Mouse (Mus musculus) neural tube, embryonic 13.5 days (tissue): Measurements from ENCODE around the gene Ccdc39. TPM values are rescaled to one million over a fixed set of nuclear protein-coding genes. Genes with fewer than 3 reads are reported as not detected.
A peak's percentile ranks its signal among the peaks of the same experiment; 100 is the strongest.

Source experiments
- ATAC-seq: fragments of 200-750 bp; cut with Nextera tagmentation; 2 replicates; pipeline ENCODE4 v1.8.0; 2017; ENCODE audit warnings: low read depth, mild to moderate bottlenecking, moderate TSS enrichment, moderate library complexity
- H3K27ac ChIP-seq: fragments of 300-500 bp; sonication (generic); replicated peaks from 2 replicates; pipeline ENCODE4 v1.5.1; 2015; ENCODE audit warnings: moderate library complexity, mild to moderate bottlenecking, inconsistent platforms
- H3K27me3 ChIP-seq: fragments of 300-500 bp; sonication (generic); 2 replicates; pipeline ENCODE4 v1.6.1; 2015; ENCODE audit warnings: mild to moderate bottlenecking, inconsistent platforms
- H3K36me3 ChIP-seq: fragments of 300-500 bp; sonication (generic); 2 replicates; pipeline ENCODE4 v1.6.1; 2015; ENCODE audit warnings: mild to moderate bottlenecking, inconsistent platforms
- H3K4me1 ChIP-seq: fragments of 300-500 bp; sonication (generic); replicated peaks from 2 replicates; pipeline ENCODE4 v1.6.1; 2015; ENCODE audit warnings: inconsistent platforms
- H3K4me2 ChIP-seq: fragments of 300-500 bp; sonication (generic); 2 replicates; pipeline ENCODE4 v1.6.1; 2015; ENCODE audit warnings: inconsistent platforms, mild to moderate bottlenecking, moderate library complexity
- H3K4me3 ChIP-seq: fragments of 300-500 bp; sonication (generic); 2 replicates; pipeline ENCODE4 v1.5.1; 2015; ENCODE audit warnings: mild to moderate bottlenecking, inconsistent platforms
- H3K9ac ChIP-seq: fragments of 300-500 bp; sonication (generic); 2 replicates; pipeline ENCODE4 v1.6.1; 2015; ENCODE audit warnings: moderate library complexity, mild to moderate bottlenecking, inconsistent platforms
- H3K9me3 ChIP-seq: fragments of 300-500 bp; sonication (generic); 2 replicates; pipeline ENCODE4 v1.6.1; 2016; ENCODE audit warnings: inconsistent platforms
- WGBS: fragments of 180-500 bp; shearing (Covaris S2); methylation state at CpG from one replicate; pipeline ENCODE4 v1.1.7; 2015; 5-methylcytosine and 5-hydroxymethylcytosine counted together
- polyA plus RNA-seq: library from polyadenylated mRNA; unstranded; fragments of >200 nt; fragmentation: Nextera tagmentation; extraction: Ambion mirVana; gene quantifications from 2 replicates; pipeline ENCODE4 v1.2.1, GENCODE M21; 2015

Gene Ccdc39
- polyA plus RNA-seq, 1 experiment from 2014 or later, result 7.7 TPM

GRCm38 (mm10) chr3:33850856-33851255 lies 6.7 kb upstream of the Ccdc39 start:
- Histone ChIP-seq H3K4me3 (no peak overlapping the region), H3K27ac (no peak overlapping the region), H3K4me1 (no peaks in the 10 kb centered on the region), H3K9me3 (no peaks in the 10 kb centered on the region), H3K36me3 (no peaks in the 10 kb centered on the region), H3K27me3 (no peaks in the 10 kb centered on the region; the same call in 1 of the 2 replicates), H3K9ac (no peak overlapping the region), H3K4me2 (no peak overlapping the region)
- 91% methylated on average over 4 of the region's 4 CpGs for WGBS
- no peak for ATAC-seq

- Histone ChIP-seq H3K9ac (no peak overlapping the region), H3K27me3 (no peaks in the 10 kb centered on the region; the same call in 1 of the 2 replicates), H3K9me3 (no peaks in the 10 kb centered on the region), H3K4me1 (peaks cover 13% of the 10 kb centered on the region), H3K4me2 (no peak overlapping the region), H3K4me3 (no peak overlapping the region), H3K36me3 (no peaks in the 10 kb centered on the region), H3K27ac (no peak overlapping the region)
- WGBS, result 85% methylated on average over 6 of the region's 6 CpGs
- ATAC-seq, result no peak
Measured at GRCm38 (mm10) chr3:33846639-33847038, 2.5 kb upstream of the Ccdc39 start.

GRCm38 (mm10) chr3:33838877-33839276 lies 5.2 kb downstream of the Ccdc39 start:
- no peaks in the 10 kb centered on the region for H3K27me3 ChIP-seq
- no peak overlapping the region for H3K27ac ChIP-seq
- H3K9me3 ChIP-seq, result no peaks in the 10 kb centered on the region
- ATAC-seq, result no peak
- no peak overlapping the region for H3K4me2 ChIP-seq
- peaks cover 6% of the 10 kb centered on the region for H3K4me1 ChIP-seq
- 69% methylated on average over 10 of the region's 10 CpGs for WGBS
- no peaks in the 10 kb centered on the region for H3K36me3 ChIP-seq
- H3K4me3 ChIP-seq, result no peak overlapping the region
- H3K9ac ChIP-seq, result no peak overlapping the region

- 92% methylated on average over 13 of the region's 13 CpGs for WGBS
- H3K4me3 ChIP-seq, result no peak overlapping the region
- H3K9ac ChIP-seq, result no peak overlapping the region
- no peak overlapping the region for H3K4me2 ChIP-seq
- no peaks in the 10 kb centered on the region for H3K27me3 ChIP-seq
- no peak for ATAC-seq
- no peaks in the 10 kb centered on the region for H3K36me3 ChIP-seq
- H3K27ac ChIP-seq, result no peak overlapping the region
- no peaks in the 10 kb centered on the region for H3K4me1 ChIP-seq
- H3K9me3 ChIP-seq, result no peaks in the 10 kb centered on the region
Measured at GRCm38 (mm10) chr3:33836576-33836975, 7.5 kb downstream of the Ccdc39 start.

- H3K9ac ChIP-seq, result no peak overlapping the region
- H3K4me3 ChIP-seq, result no peak overlapping the region
- H3K4me2 ChIP-seq, result no peak overlapping the region
- no peaks in the 10 kb centered on the region for H3K27me3 ChIP-seq
- no peaks in the 10 kb centered on the region for H3K36me3 ChIP-seq
- no peaks in the 10 kb centered on the region for H3K4me1 ChIP-seq
- ATAC-seq, result no peak
- 86% methylated on average over 10 of the region's 10 CpGs for WGBS
- H3K27ac ChIP-seq, result no peak overlapping the region
- no peaks in the 10 kb centered on the region for H3K9me3 ChIP-seq
Measured at GRCm38 (mm10) chr3:33832351-33832750, 11.8 kb downstream of the Ccdc39 start.

GRCm38 (mm10) chr3:33824135-33824946 lies 19.8 kb downstream of the Ccdc39 start:
- WGBS, result 42% methylated on average over 9 of the region's 9 CpGs
- H3K9ac ChIP-seq, result no peak overlapping the region

GRCm38 (mm10) chr3:33807151-33807550 lies 37.0 kb downstream of the Ccdc39 start:
- Histone ChIP-seq H3K9me3 (no peaks in the 10 kb centered on the region), H3K4me1 (no peaks in the 10 kb centered on the region; the same call in 1 of the 2 replicates), H3K27ac (no peak overlapping the region), H3K9ac (no peak overlapping the region), H3K36me3 (peaks cover 52% of the 10 kb centered on the region), H3K4me3 (no peak overlapping the region), H3K4me2 (no peak overlapping the region), H3K27me3 (no peaks in the 10 kb centered on the region)
- WGBS, result 83% methylated on average over 1 of the region's 1 CpGs
- no peak for ATAC-seq

More at GRCm38 (mm10) chr3:33824135-33824946, 19.8 kb downstream of the Ccdc39 start:
- H3K27ac ChIP-seq, result no peak overlapping the region
- 0 out of 2 replicates have a peak, but pooled peaks cover 5% of the 10 kb centered on the region for H3K27me3 ChIP-seq
- H3K9me3 ChIP-seq, result no peaks in the 10 kb centered on the region
- H3K4me3 ChIP-seq, result no peak overlapping the region
- no peak overlapping the region for H3K4me2 ChIP-seq
- no peaks in the 10 kb centered on the region for H3K4me1 ChIP-seq
- no peaks in the 10 kb centered on the region for H3K36me3 ChIP-seq
- peak; percentile 87 for ATAC-seq

GRCm38 (mm10) chr3:33800513-33800820 lies 43.6 kb downstream of the Ccdc39 start:
- WGBS, result under 1% methylated on average over 16 of the region's 16 CpGs
- Histone ChIP-seq H3K9me3 (no peaks in the 10 kb centered on the region), H3K4me2 (peak overlapping the region; percentile 68), H3K27ac (peak overlapping the region; percentile 99), H3K27me3 (no peaks in the 10 kb centered on the region), H3K4me1 (peaks cover 15% of the 10 kb centered on the region), H3K9ac (peak overlapping the region; percentile 93), H3K36me3 (peaks cover 14% of the 10 kb centered on the region), H3K4me3 (peak overlapping the region; percentile 90)
- ATAC-seq, result peak; percentile 25

- H3K36me3 ChIP-seq, result peaks cover 10% of the 10 kb centered on the region
- peak; percentile 100 for ATAC-seq
- peak within 1 kb of the TSS; percentile 99 for H3K27ac ChIP-seq
- peak within 1 kb of the TSS; percentile 90 for H3K4me3 ChIP-seq
- H3K4me1 ChIP-seq, result peaks cover 15% of the 10 kb centered on the region
- H3K4me2 ChIP-seq, result peak within 1 kb of the TSS; percentile 71
- peak within 1 kb of the TSS; percentile 93 for H3K9ac ChIP-seq
- H3K27me3 ChIP-seq, result no peaks in the 10 kb centered on the region
- WGBS, result under 1% methylated on average over 89 of the region's 90 CpGs
- no peaks in the 10 kb centered on the region for H3K9me3 ChIP-seq
Measured at GRCm38 (mm10) chr3:33799617-33800512, 44.2 kb downstream of the Ccdc39 start, which contains the start of gene Ttc14. Gene Ttc14 (plus strand): TSS chr3:33799832.

- H3K27ac ChIP-seq, result no peak overlapping the region
- H3K9ac ChIP-seq, result no peak overlapping the region
- H3K4me1 ChIP-seq, result no peaks in the 10 kb centered on the region
- H3K4me3 ChIP-seq, result no peak overlapping the region
- no peaks in the 10 kb centered on the region for H3K27me3 ChIP-seq
- no peaks in the 10 kb centered on the region for H3K36me3 ChIP-seq
- ATAC-seq, result no peak
- H3K9me3 ChIP-seq, result no peaks in the 10 kb centered on the region
- H3K4me2 ChIP-seq, result no peak overlapping the region
Measured at GRCm38 (mm10) chr3:33790975-33791374, 53.1 kb downstream of the Ccdc39 start.
